Mouse (Mus musculus) hindbrain, embryonic 15.5 days (tissue): Measurements from ENCODE around the gene Caap1. TPM values are rescaled to one million over a fixed set of nuclear protein-coding genes. Genes with fewer than 3 reads are reported as not detected.

Source experiments
- ATAC-seq: fragments of 200-750 bp; cut with Nextera tagmentation; 2 replicates; pipeline ENCODE4 v1.8.0; 2017; ENCODE audit warnings: low read depth, moderate number of reproducible peaks, moderate TSS enrichment; ENCODE audit not compliant: low FRiP score
- H3K27ac ChIP-seq: fragments of 300-500 bp; sonication (generic); replicated peaks from 2 replicates; pipeline ENCODE4 v1.5.1; 2015; ENCODE audit warnings: mild to moderate bottlenecking, inconsistent platforms
- H3K27me3 ChIP-seq: fragments of 300-500 bp; sonication (generic); 2 replicates; pipeline ENCODE4 v1.6.1; 2015; ENCODE audit warnings: control low read depth, inconsistent platforms
- H3K36me3 ChIP-seq: fragments of 300-500 bp; sonication (generic); 2 replicates; pipeline ENCODE4 v1.6.1; 2015; ENCODE audit warnings: control low read depth, inconsistent platforms
- H3K4me1 ChIP-seq: fragments of 300-500 bp; sonication (generic); replicated peaks from 2 replicates; pipeline ENCODE4 v1.6.1; 2015; ENCODE audit warnings: control low read depth, inconsistent platforms
- H3K4me2 ChIP-seq: fragments of 300-500 bp; sonication (generic); 2 replicates; pipeline ENCODE4 v1.6.1; 2015; ENCODE audit warnings: moderate library complexity, mild to moderate bottlenecking, inconsistent platforms
- H3K4me3 ChIP-seq: fragments of 300-500 bp; sonication (generic); 2 replicates; pipeline ENCODE4 v1.5.1; 2015; ENCODE audit warnings: mild to moderate bottlenecking, inconsistent platforms
- H3K9ac ChIP-seq: fragments of 300-500 bp; sonication (generic); 2 replicates; pipeline ENCODE4 v1.6.1; 2015; ENCODE audit warnings: inconsistent platforms
- H3K9me3 ChIP-seq: fragments of 300-500 bp; sonication (generic); 2 replicates; pipeline ENCODE4 v1.6.1; 2016; ENCODE audit warnings: control low read depth, inconsistent platforms
- WGBS: fragments of 180-500 bp; shearing (Covaris S2); methylation state at CpG from one replicate; pipeline ENCODE4 v1.1.7; 2015; 5-methylcytosine and 5-hydroxymethylcytosine counted together
- polyA plus RNA-seq: library from polyadenylated mRNA; unstranded; fragments of >200 nt; fragmentation: Nextera tagmentation; extraction: Ambion mirVana; gene quantifications from 2 replicates; pipeline ENCODE4 v1.2.1, GENCODE M21; 2015

Gene Caap1
- polyA plus RNA-seq, 1 experiment from 2014 or later, result 14.8 TPM

- Histone ChIP-seq H3K4me1 (peaks cover 6% of the 10 kb centered on the region), H3K4me2 (no peak overlapping the region), H3K36me3 (peaks cover under 1% of the 10 kb centered on the region; the same call in 1 of the 2 replicates), H3K9me3 (no peaks in the 10 kb centered on the region), H3K27me3 (no peaks in the 10 kb centered on the region), H3K27ac (no peak overlapping the region), H3K9ac (no peak overlapping the region), H3K4me3 (no peak overlapping the region)
- 73% methylated on average over 1 of the region's 1 CpGs for WGBS
- ATAC-seq, result no peak
Observed at GRCm38 (mm10) chr4:94560316-94560715, 3.7 kb upstream of the Caap1 start.

DNA sequence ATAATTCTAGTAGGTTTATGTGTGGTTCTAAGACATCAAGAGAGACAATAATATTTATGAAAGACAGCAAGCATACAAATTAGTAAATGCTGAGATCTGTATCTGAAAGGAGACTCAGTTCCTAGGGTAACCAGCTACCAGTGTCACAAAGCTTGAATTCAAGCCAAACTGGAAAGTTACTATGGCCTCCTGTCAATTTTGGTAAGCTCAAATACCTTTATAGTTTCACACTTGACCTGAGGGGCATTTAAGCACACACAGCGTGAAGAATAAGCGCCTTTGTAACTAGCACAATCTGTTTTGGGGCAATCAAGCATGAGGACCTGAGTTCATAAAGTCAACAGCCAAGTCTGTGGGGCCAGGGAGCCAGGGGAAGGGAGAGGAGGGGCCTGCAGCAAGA, 2.7 kb upstream of the Caap1 start:
- H3K27ac ChIP-seq, result no peak overlapping the region
- H3K36me3 ChIP-seq, result no peaks in the 10 kb centered on the region
- H3K9me3 ChIP-seq, result no peaks in the 10 kb centered on the region
- H3K4me3 ChIP-seq, result no peak overlapping the region
- H3K4me2 ChIP-seq, result no peak overlapping the region
- no peak for ATAC-seq
- H3K27me3 ChIP-seq, result no peaks in the 10 kb centered on the region
- H3K9ac ChIP-seq, result no peak overlapping the region
- H3K4me1 ChIP-seq, result peaks cover 15% of the 10 kb centered on the region
- WGBS, result 16% methylated on average over 2 of the region's 2 CpGs

- H3K4me2 ChIP-seq, result peak overlapping the region; percentile 69
- H3K36me3 ChIP-seq, result no peaks in the 10 kb centered on the region
- WGBS, result 74% methylated on average over 7 of the region's 7 CpGs
- H3K4me3 ChIP-seq, result peak overlapping the region; percentile 83
- peak; percentile 12; the same call in 1 of the 2 replicates for ATAC-seq
- no peaks in the 10 kb centered on the region for H3K27me3 ChIP-seq
- no peaks in the 10 kb centered on the region for H3K9me3 ChIP-seq
- H3K27ac ChIP-seq, result no peak overlapping the region
- peaks cover 15% of the 10 kb centered on the region for H3K4me1 ChIP-seq
- H3K9ac ChIP-seq, result no peak overlapping the region
Observed at GRCm38 (mm10) chr4:94557145-94557544, 549 bp upstream of the Caap1 start.

DNA sequence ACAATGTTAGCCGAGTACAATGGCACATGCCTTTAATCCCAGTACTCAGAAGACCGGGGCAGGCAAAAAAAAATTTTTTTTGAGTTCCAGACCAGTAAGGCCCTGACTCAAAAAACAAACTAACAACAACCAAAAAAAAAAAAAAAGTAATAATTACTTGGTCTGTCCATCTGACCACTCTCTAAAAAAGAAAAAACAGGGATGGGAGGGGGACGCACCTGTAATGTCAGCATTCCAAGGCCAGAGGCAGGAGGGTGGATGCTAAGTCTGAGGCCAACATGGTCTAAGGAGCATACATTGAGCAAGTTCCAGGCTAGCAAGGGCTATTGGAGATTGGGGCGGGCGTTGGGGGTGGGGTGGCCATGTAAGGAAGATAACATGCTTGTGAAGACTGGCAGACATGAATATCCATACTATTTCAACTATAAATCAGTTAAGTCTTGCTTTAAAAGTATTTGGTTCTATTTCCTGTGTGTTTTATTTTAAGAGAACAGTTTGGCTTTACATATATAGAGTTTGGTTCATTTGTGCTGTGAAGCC, 1.6 kb downstream of the Caap1 start:
- ATAC-seq, result no peak
- H3K36me3 ChIP-seq, result no peaks in the 10 kb centered on the region
- H3K27ac ChIP-seq, result no peak overlapping the region
- no peak overlapping the region for H3K9ac ChIP-seq
- H3K9me3 ChIP-seq, result no peaks in the 10 kb centered on the region
- H3K4me3 ChIP-seq, result peak overlapping the region; percentile 83
- 93% methylated on average over 5 of the region's 5 CpGs for WGBS
- peaks cover 15% of the 10 kb centered on the region for H3K4me1 ChIP-seq
- peak overlapping the region; percentile 69 for H3K4me2 ChIP-seq
- no peaks in the 10 kb centered on the region for H3K27me3 ChIP-seq

- H3K36me3 ChIP-seq, result peaks cover 32% of the 10 kb centered on the region
- no peak overlapping the region for H3K4me2 ChIP-seq
- WGBS, result 50% methylated on average over 7 of the region's 7 CpGs
- no peak overlapping the region for H3K4me3 ChIP-seq
- no peaks in the 10 kb centered on the region for H3K9me3 ChIP-seq
- H3K4me1 ChIP-seq, result no peaks in the 10 kb centered on the region
- H3K27me3 ChIP-seq, result no peaks in the 10 kb centered on the region
- H3K9ac ChIP-seq, result no peak overlapping the region
- no peak overlapping the region for H3K27ac ChIP-seq
- ATAC-seq, result no peak
Observed at GRCm38 (mm10) chr4:94544321-94544720, 12.3 kb downstream of the Caap1 start.

- Histone ChIP-seq H3K4me2 (no peak overlapping the region), H3K36me3 (peaks cover 35% of the 10 kb centered on the region), H3K4me1 (no peaks in the 10 kb centered on the region), H3K4me3 (no peak overlapping the region), H3K9me3 (no peaks in the 10 kb centered on the region), H3K27me3 (no peaks in the 10 kb centered on the region), H3K27ac (no peak overlapping the region), H3K9ac (no peak overlapping the region)
- no peak for ATAC-seq
- WGBS, result 95% methylated on average over 4 of the region's 4 CpGs
Observed at GRCm38 (mm10) chr4:94543041-94543440, 13.6 kb downstream of the Caap1 start.

DNA sequence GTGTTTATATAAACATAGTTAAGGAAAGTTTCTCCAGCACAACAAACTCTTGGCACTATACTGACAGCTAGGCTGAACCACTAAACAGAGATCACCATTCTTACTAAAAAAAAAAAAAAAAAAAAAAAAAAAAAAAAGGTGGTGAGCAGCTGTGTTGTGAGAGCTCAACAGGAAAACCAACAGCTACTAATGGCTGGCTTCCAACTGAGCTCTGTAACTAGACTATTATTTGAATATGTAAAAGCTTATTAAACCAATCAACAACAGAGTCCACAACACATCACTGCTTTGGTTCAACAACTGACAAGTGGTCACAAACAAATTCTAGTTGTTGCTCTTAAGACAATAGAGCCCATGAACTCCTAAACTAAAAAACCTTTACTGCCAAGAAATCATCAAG, 23.4 kb downstream of the Caap1 start:
- Histone ChIP-seq H3K9ac (no peak overlapping the region), H3K27ac (no peak overlapping the region), H3K4me2 (no peak overlapping the region), H3K27me3 (no peaks in the 10 kb centered on the region), H3K4me1 (no peaks in the 10 kb centered on the region), H3K9me3 (no peaks in the 10 kb centered on the region), H3K4me3 (no peak overlapping the region), H3K36me3 (peaks cover 6% of the 10 kb centered on the region; the same call in 1 of the 2 replicates)
- ATAC-seq, result no peak

- no peak overlapping the region for H3K4me2 ChIP-seq
- H3K9ac ChIP-seq, result no peak overlapping the region
- peaks cover 1% of the 10 kb centered on the region; the same call in 1 of the 2 replicates for H3K36me3 ChIP-seq
- no peak overlapping the region for H3K4me3 ChIP-seq
- no peaks in the 10 kb centered on the region for H3K27me3 ChIP-seq
- ATAC-seq, result no peak
- 88% methylated on average over 1 of the region's 1 CpGs for WGBS
- no peaks in the 10 kb centered on the region for H3K9me3 ChIP-seq
- H3K27ac ChIP-seq, result no peak overlapping the region
- no peaks in the 10 kb centered on the region for H3K4me1 ChIP-seq
Observed at GRCm38 (mm10) chr4:94529448-94529847, 27.1 kb downstream of the Caap1 start.

DNA sequence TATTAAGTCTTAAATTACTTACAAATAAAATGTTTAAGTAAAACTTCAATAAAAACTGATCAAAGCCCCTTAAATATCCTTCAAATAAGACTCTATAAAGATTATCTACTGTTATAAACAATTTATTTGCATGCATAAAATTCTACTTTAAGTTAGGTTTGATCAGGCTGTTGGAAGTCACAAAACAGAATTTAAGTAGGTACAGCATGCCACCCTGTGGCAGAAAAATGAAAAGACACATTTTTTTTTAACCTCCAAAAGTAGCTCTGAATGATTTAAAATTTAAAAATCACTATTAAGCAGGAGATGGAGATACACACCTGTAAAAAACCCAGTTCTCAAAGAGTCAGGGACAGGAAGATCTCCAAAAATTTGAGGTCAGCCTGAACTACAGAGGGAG, 33.3 kb downstream of the Caap1 start:
- Histone ChIP-seq H3K4me3 (no peak overlapping the region), H3K36me3 (no peaks in the 10 kb centered on the region), H3K9ac (no peak overlapping the region), H3K27me3 (no peaks in the 10 kb centered on the region), H3K4me2 (no peak overlapping the region), H3K4me1 (no peaks in the 10 kb centered on the region), H3K9me3 (no peaks in the 10 kb centered on the region), H3K27ac (no peak overlapping the region)
- ATAC-seq, result no peak

GRCm38 (mm10) chr4:94517631-94518030, 39.0 kb downstream of the Caap1 start:
- H3K4me3 ChIP-seq, result no peak overlapping the region
- WGBS, result 61% methylated on average over 4 of the region's 4 CpGs
- no peaks in the 10 kb centered on the region for H3K4me1 ChIP-seq
- no peaks in the 10 kb centered on the region for H3K36me3 ChIP-seq
- no peaks in the 10 kb centered on the region for H3K27me3 ChIP-seq
- no peaks in the 10 kb centered on the region for H3K9me3 ChIP-seq
- H3K4me2 ChIP-seq, result no peak overlapping the region
- no peak overlapping the region for H3K27ac ChIP-seq
- ATAC-seq, result no peak
- no peak overlapping the region for H3K9ac ChIP-seq

GRCm38 (mm10) chr4:94515366-94515765, 41.2 kb downstream of the Caap1 start:
- Histone ChIP-seq H3K9ac (no peak overlapping the region), H3K27ac (no peak overlapping the region), H3K4me3 (no peak overlapping the region), H3K9me3 (no peaks in the 10 kb centered on the region), H3K36me3 (peaks cover 9% of the 10 kb centered on the region; the same call in 1 of the 2 replicates), H3K4me2 (no peak overlapping the region), H3K27me3 (no peaks in the 10 kb centered on the region), H3K4me1 (no peaks in the 10 kb centered on the region)
- whole genome bisulfite sequencing, result 78% methylated on average over 3 of the region's 3 CpGs
- no peak for ATAC-seq

- 82% methylated on average over 18 of the region's 18 CpGs for WGBS
- Histone ChIP-seq H3K4me2 (no peak overlapping the region), H3K4me3 (no peak overlapping the region), H3K27me3 (no peaks in the 10 kb centered on the region), H3K9me3 (no peaks in the 10 kb centered on the region), H3K36me3 (no peaks in the 10 kb centered on the region), H3K4me1 (no peaks in the 10 kb centered on the region), H3K9ac (no peak overlapping the region), H3K27ac (no peak overlapping the region)
- no peak for ATAC-seq
Observed at GRCm38 (mm10) chr4:94476749-94477399, 79.7 kb downstream of the Caap1 start.

DNA sequence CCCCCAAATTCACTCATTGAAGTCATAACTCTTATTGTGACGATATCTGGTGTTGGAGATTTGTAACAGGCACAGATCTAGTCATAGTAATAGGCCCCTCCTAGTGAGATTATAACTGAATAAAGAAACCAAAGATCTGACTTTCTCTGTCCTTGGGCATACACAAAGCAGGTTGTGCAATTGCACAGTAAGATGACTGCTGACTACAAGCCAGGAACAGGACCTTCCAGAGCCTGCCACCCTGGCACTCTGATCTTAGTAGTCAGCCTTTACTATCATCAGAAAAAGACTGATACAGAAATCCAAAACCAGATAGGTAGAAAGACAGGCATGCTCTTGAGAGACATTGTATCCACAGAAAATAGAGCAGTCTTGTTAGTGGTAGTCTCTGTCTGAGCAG, 83.3 kb downstream of the Caap1 start:
- H3K9ac ChIP-seq, result no peak overlapping the region
- WGBS, result 93% methylated on average over 1 of the region's 1 CpGs
- H3K27ac ChIP-seq, result no peak overlapping the region
- no peaks in the 10 kb centered on the region for H3K36me3 ChIP-seq
- H3K9me3 ChIP-seq, result no peaks in the 10 kb centered on the region
- H3K4me2 ChIP-seq, result no peak overlapping the region
- H3K4me1 ChIP-seq, result no peaks in the 10 kb centered on the region
- ATAC-seq, result no peak
- H3K27me3 ChIP-seq, result no peaks in the 10 kb centered on the region
- H3K4me3 ChIP-seq, result no peak overlapping the region
